Mouse (Mus musculus) CD4-positive, CD25-positive, alpha-beta regulatory T cell, adult 4 months (primary cell): Measurements from ENCODE around the gene Polr2b. TPM values are rescaled to one million over a fixed set of nuclear protein-coding genes. Genes with fewer than 3 reads are reported as not detected.

Experiments used
- ATAC-seq: one replicate; pipeline ENCODE4 v1.8.0; 2017
- polyA plus RNA-seq, 2 experiments: library from polyadenylated mRNA; unstranded; fragments of 100-300 nt; shearing (Covaris generic); gene quantifications; one replicate each; pipeline ENCODE4 v1.2.1; 2017

Polr2b gene
- polyA plus RNA-seq, 2 experiments from 2014 or later, result 53.9 to 67.1 TPM

DNA sequence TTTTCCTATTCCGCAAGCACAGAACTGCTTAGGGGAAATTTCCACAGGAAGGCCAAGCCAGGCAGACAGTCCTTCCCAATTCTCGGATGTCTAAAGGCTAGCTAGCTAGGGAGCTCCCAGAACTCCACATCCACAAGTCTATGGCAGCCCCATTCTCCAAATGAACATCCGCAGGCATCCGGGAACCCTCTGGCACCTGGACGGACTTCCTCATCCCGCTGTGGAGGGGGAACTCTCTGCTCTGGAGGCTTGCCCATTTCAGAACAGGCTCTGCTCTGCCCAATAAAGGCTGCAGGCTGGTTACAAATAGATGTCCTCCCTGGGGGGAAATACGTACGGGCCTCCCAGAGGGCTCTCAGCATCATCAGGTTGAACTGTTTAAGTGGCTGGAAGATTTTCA lies 56.4 kb downstream of the Polr2b start:
- ATAC-seq, result no peak

GRCm38 (mm10) chr5:77367145-77367544 lies 57.2 kb downstream of the Polr2b start:
- ATAC-seq, result no peak

DNA sequence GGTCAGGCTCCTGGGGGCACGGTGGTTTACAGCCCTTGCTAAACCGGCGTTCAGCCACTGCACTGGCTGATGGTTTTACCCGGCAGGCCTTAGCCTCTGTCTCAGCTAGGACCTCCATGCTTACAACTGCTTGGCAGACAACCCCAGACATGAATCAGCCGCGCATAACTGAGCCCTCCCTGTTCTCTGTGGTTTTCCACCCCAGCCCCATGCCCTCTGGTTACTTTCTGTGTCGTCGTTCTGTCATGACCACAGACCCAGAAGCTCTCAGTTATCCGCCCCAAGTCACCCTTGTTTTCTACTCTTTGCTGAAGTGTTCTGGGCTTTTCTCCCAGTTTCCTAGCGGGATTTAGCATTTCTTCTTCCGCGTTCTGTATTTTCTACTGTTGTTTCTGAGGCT lies 57.7 kb downstream of the Polr2b start:
- ATAC-seq, result no peak

DNA sequence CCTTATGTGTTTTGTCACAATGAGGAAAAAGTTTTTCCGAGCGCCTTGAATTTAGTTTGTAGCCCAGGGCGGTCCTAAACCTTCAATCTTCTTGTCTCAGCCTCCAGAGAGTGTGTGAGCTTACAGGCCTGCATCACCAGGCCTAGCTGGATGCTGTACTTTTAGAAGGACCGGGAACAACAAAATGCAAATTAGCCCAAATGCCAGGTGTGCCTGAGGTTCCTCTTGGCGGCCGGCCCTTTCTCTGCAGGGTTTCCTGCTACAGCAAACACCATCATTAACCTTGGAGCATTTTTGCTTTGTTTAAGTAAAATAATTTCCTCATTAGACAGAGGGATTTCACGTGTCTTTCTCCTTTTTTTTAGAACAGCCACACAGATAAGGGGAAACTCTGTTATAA lies 58.2 kb downstream of the Polr2b start:
- ATAC-seq, result no peak

DNA sequence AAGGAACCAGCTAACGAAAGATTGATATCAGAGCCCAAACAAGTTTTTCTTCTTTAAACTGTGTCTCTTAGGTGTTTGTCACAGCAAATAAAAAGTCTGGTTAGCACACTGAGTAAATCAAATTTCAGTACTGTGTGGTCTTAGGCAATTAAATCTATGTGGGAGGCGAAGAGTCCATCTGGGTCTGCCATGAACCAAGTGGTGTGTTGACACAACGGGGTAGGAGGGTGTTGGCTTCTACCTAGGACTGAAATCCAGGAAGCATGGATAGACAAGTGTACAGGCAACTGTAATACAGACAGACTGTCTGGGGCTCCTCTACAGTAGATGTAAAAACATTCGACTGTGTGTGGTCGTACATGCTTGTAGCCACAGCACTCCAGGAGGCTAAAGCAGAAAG lies 59.4 kb downstream of the Polr2b start:
- ATAC-seq, result no peak

GRCm38 (mm10) chr5:77370378-77370892 lies 60.5 kb downstream of the Polr2b start:
- ATAC-seq, result no peak

DNA sequence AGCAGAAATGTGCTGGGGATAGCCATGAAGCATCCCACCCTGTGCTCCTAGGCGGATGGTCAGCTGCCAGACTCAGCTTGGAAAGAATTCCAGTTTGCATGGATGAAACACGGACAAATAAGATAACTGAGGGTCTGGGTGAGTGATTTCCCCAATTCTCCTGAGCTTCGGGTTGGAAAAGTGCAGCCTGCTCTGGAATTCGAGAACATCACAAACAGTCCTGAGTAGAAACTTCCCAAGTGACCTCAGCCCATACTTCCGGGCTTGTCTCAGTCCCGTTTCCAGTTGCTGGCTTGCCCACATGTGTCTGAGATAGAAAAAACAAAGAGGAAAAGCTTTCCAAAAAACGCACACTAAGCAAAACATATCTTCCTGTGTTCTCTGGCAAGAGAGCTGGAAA lies 62.3 kb downstream of the Polr2b start:
- no peak for ATAC-seq

DNA sequence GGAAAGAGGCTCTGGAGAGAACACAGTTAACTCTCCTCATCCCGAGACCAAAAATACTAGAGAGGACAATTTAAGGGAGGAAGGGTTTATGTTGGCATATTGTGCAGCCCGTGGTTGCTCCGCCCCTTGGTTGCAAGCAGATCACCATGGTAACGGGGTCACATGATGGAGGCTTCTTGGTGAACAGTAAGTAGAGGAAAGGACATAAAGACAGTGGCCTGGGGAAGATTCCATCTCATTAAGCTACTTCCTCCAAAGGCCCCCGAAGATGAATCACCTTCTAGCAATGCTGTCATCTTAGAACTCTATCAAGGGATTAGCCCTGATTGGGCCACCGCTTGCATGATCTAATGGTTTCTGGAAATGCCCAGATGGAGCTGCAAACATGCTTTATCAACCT lies 62.8 kb downstream of the Polr2b start:
- peak; percentile 88 for ATAC-seq

DNA sequence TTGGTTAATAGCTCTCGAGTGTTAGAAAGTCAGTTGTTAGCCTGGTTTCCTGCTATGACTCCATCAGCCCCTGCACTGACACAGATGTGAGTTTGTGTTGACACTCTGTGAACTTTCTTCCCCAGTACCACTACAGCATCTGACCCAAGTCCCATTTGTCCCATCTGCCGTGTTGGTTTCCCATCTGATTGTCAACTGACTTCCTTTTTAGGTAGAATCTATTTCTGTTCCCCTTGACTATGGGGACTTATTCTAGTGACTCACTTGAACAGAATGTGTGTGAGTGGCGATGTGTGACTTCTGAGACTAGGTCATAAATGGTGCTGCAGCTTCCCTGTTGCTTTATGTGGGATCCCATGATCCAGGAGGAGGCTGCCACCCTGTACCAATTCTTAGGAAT lies 65.0 kb downstream of the Polr2b start:
- ATAC-seq, result no peak

GRCm38 (mm10) chr5:77375546-77375945 lies 65.6 kb downstream of the Polr2b start:
- no peak for ATAC-seq

- ATAC-seq, result no peak
These were observed 68.1 kb downstream of the Polr2b start for GRCm38 (mm10) chr5:77378027-77378426.

GRCm38 (mm10) chr5:77379434-77380135 lies 69.6 kb downstream of the Polr2b start:
- no peak for ATAC-seq

DNA sequence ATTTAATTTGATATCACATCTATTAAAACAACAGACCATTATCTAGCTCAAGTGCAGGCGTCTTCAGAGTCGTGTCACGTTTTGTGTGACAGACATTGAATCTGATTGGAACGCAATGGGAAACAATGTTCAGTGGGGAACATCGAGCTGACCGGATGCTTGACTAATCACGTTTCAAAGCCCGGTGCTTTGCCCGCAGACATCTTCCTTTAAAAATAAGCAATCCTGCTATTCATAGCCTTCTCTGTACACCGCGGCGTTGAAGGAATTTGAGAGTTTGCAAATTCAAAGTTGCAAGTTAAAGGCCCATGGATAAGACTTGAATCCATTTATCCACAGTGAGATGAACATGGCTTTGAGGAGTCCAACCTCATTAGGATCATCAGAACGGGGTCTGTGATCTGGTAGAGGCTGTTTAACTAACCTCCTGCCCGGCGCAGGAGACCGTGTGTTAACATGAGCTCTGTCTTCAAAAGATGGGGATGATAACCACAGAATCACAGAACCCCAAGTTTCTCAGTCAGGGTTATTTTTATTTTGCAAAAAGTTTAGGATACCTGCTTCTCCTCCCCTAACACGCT lies 70.5 kb downstream of the Polr2b start:
- no peak for ATAC-seq

DNA sequence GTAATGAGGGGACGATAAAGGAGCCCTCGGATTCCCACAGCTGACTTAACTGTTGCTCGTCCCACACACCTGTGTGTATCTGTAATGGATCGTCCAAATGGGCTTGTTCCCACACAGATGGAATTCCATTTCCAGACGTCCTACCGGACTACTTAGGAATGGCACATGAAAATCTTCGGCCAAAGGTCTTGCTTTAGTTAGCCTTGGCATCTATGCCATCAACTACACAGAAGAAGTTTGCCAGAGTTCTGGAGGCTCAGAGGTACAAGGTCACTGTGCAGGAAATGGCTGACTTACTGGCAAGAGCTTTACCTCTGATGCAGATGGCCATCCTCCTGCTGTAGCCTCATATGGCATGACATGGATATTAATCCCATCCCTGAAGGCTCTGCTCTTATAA lies 71.3 kb downstream of the Polr2b start:
- no peak for ATAC-seq

DNA sequence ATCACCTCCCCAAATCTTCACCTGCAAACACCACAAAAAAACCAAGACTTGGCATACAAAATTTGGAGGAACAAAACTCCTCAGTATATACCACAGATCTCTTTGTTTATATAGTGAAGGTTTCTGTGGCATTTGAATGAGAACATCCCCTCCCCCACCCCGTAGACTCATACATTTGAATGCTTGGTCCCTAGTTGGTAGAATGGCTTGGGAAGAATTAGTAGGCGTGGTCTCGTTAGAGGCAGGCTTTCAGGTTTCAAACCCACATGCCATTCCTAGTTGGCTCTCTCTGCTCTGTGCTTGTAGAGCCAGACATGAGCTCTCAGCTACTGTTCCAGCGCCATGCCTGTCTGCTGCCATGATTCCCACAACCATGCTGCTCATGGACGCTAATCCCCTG lies 71.7 kb downstream of the Polr2b start:
- ATAC-seq, result no peak

DNA sequence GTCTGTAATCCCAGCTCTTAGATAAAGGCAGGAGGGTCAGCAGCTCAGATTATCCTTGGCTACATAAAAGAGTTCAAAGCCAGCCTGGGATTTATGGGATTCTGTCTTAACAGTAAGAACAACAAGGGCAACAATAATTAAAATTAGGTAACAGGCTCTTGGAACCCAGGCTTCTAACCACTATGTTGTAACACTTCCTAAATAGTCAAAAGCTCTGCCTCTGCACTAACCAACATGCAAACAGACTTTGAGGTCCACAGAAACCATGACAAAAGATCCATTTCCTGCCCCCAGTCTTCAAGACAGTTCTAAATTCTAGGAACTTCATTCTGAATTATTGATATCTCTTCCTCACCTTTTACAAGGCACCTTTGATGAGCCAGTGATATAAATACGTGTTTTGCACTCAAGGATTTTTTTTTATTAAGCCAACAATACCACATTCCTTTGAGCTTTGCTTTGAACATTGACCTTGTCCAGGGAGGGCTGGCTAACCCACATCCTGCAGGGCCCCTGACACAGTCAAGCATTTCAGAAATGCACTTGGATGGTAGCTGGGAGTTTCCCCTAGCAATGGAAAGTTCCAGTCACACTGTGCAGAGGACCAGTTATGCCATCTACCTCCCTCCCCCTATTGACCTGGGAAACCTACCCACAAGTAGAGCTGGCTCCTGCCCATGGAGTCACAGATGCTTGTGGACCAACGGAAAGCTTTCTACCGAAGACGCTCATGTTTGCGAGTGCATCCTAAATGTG lies 74.0 kb downstream of the Polr2b start:
- ATAC-seq, result peak; percentile 74

- ATAC-seq, result no peak
These were observed 74.8 kb downstream of the Polr2b start for GRCm38 (mm10) chr5:77384724-77385123.

- ATAC-seq, result no peak
These were observed 75.3 kb downstream of the Polr2b start for GRCm38 (mm10) chr5:77385221-77385620.

GRCm38 (mm10) chr5:77385900-77386595 lies 76.1 kb downstream of the Polr2b start:
- no peak for ATAC-seq

GRCm38 (mm10) chr5:77386596-77387413 lies 76.9 kb downstream of the Polr2b start:
- ATAC-seq, result no peak

GRCm38 (mm10) chr5:77387414-77387704 lies 77.4 kb downstream of the Polr2b start:
- ATAC-seq, result no peak

GRCm38 (mm10) chr5:77388359-77388758 lies 78.4 kb downstream of the Polr2b start:
- ATAC-seq, result no peak
